Mouse (Mus musculus) neural tube, embryonic 11.5 days (tissue): ENCODE data around the gene Egfl8. TPM values are rescaled to one million over a fixed set of nuclear protein-coding genes. Genes with fewer than 3 reads are reported as not detected.
A peak's percentile ranks its signal among the peaks of the same experiment; 100 is the strongest.

Experiments used
- ATAC-seq: fragments of 200-750 bp; cut with Nextera tagmentation; 2 replicates; pipeline ENCODE4 v1.8.0; 2017; ENCODE audit warnings: moderate number of reproducible peaks, mild to moderate bottlenecking, moderate TSS enrichment, moderate library complexity; ENCODE audit not compliant: insufficient read depth, low FRiP score, low TSS enrichment
- DNase-seq: peaks from one replicate; pipeline ENCODE4 v3.0.0-alpha.2; 2015; ENCODE audit warnings: low spot score
- H3K27ac ChIP-seq: fragments of 300-500 bp; sonication (generic); 2 replicates; pipeline ENCODE4 v1.5.1; 2014; ENCODE audit warnings: low read depth, mild to moderate bottlenecking, low read length
- H3K27me3 ChIP-seq: fragments of 300-500 bp; sonication (generic); 2 replicates; pipeline ENCODE4 v1.6.1; 2014; ENCODE audit warnings: mild to moderate bottlenecking, low read length, mixed read lengths; ENCODE audit not compliant: control insufficient read depth, insufficient read depth
- H3K36me3 ChIP-seq: fragments of 300-500 bp; sonication (generic); 2 replicates; pipeline ENCODE4 v1.6.1; 2014; ENCODE audit warnings: mild to moderate bottlenecking, low read length, moderate library complexity, mixed read lengths; ENCODE audit not compliant: control insufficient read depth, insufficient read depth
- H3K4me1 ChIP-seq: fragments of 300-500 bp; sonication (generic); 2 replicates; pipeline ENCODE4 v1.6.1; 2014; ENCODE audit warnings: low read length, mixed read lengths; ENCODE audit not compliant: control insufficient read depth, insufficient read depth
- H3K4me2 ChIP-seq: fragments of 300-500 bp; sonication (generic); 2 replicates; pipeline ENCODE4 v1.6.1; 2014; ENCODE audit warnings: low read depth, mild to moderate bottlenecking, moderate library complexity
- H3K4me3 ChIP-seq: fragments of 300-500 bp; sonication (generic); 2 replicates; pipeline ENCODE4 v1.5.1; 2014; ENCODE audit warnings: low read depth, low read length
- H3K9ac ChIP-seq: fragments of 300-500 bp; sonication (generic); 2 replicates; pipeline ENCODE4 v1.6.1; 2014; ENCODE audit warnings: mild to moderate bottlenecking, low read length
- H3K9me3 ChIP-seq: fragments of 300-500 bp; sonication (generic); 2 replicates; pipeline ENCODE4 v1.6.1; 2016; ENCODE audit warnings: low read length; ENCODE audit not compliant: control insufficient read depth
- WGBS: fragments of 180-500 bp; shearing (Covaris S2); extraction: QIAGEN DNeasy Blood & Tissue Kit; methylation state at CpG from one replicate; pipeline ENCODE4 v1.1.7; 2014; 5-methylcytosine and 5-hydroxymethylcytosine counted together
- polyA plus RNA-seq: library from polyadenylated mRNA; unstranded; fragments of >200 nt; fragmentation: Nextera tagmentation; extraction: Ambion mirVana; gene quantifications from 2 replicates; pipeline ENCODE4 v1.2.1, GENCODE M21; 2014

Egfl8 gene
- polyA plus RNA-seq, 1 experiment from 2014 or later, result 12.1 TPM

DNA sequence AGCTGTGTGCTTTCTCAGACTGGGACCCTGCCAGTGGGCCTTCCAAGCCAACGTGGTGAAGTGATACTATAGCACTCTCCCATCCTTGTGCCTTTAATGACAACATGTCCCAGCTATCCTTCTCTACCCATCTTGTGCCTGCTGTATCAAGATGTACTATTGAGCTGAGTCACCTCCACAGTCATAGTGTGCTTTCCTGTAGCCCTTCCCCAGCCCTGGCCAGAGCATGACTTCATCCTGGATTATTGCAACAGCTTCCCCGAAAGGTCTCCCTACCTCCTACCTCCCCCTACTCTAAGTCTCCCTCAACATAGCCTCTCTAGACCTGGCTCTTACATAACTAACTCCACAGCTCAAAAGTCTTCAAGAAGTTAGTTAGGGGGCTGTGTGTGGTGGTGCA lies 19.9 kb upstream of the Egfl8 start:
- Histone ChIP-seq H3K4me3 (no peak overlapping the region), H3K9ac (no peak overlapping the region), H3K9me3 (no peaks in the 10 kb centered on the region), H3K4me2 (no peak overlapping the region), H3K36me3 (no peaks in the 10 kb centered on the region), H3K27ac (no peak overlapping the region), H3K27me3 (peaks cover 28% of the 10 kb centered on the region), H3K4me1 (0 out of 2 replicates have a peak, but pooled peaks cover 4% of the 10 kb centered on the region)
- DNase-seq, result no peak
- WGBS, result 71% methylated on average over 2 of the region's 2 CpGs
- no peak for ATAC-seq

DNA sequence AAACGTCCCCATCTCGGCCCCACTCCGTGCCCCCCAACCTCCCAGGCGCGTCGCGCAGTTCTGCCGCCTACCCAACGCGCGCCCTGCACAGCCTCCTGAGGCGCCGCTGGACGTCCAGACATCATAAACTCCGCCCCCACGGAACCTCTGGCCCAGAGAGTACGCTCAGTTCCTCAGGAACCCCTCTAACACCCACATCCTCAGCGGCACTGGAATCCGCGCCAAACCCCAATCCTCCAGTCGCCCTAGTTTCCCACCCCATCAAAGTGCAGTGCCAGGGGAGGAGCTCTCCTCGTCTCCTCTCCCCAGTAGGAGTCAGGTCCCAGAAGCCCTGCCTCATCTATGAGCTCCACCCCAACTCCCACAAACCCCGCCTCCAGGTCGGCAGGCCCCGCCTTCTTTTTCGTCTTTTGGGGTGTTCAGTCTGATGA lies 16.5 kb upstream of the Egfl8 start:
- peaks cover 19% of the 10 kb centered on the region for H3K4me1 ChIP-seq
- no peak overlapping the region for H3K27ac ChIP-seq
- peaks cover 38% of the 10 kb centered on the region for H3K27me3 ChIP-seq

GRCm38 (mm10) chr17:34631647-34632046 lies 15.9 kb upstream of the Egfl8 start:
- H3K9me3 ChIP-seq, result no peaks in the 10 kb centered on the region
- H3K36me3 ChIP-seq, result no peaks in the 10 kb centered on the region
- peak overlapping the region; percentile 29 for H3K4me3 ChIP-seq
- peaks cover 38% of the 10 kb centered on the region for H3K27me3 ChIP-seq
- ATAC-seq (no peak), DNase-seq (no peak)
- WGBS, result 5% methylated on average over 12 of the region's 12 CpGs
- no peak overlapping the region for H3K27ac ChIP-seq
- H3K4me2 ChIP-seq, result peak overlapping the region; percentile 47
- H3K4me1 ChIP-seq, result peaks cover 19% of the 10 kb centered on the region
- no peak overlapping the region; the same call in 1 of the 2 replicates for H3K9ac ChIP-seq

More for the DNA sequence above, 16.5 kb upstream of the Egfl8 start:
- DNase-seq, result peak; percentile 42
- Histone ChIP-seq H3K4me2 (peak overlapping the region; percentile 47), H3K9me3 (no peaks in the 10 kb centered on the region), H3K9ac (peak overlapping the region; percentile 29), H3K4me3 (peak overlapping the region; percentile 29), H3K36me3 (no peaks in the 10 kb centered on the region)
- ATAC-seq, result no peak
- WGBS, result under 1% methylated on average over 26 of the region's 26 CpGs

GRCm38 (mm10) chr17:34630761-34631301 lies 15.1 kb upstream of the Egfl8 start:
- no peaks in the 10 kb centered on the region for H3K36me3 ChIP-seq
- 2% methylated on average over 47 of the region's 48 CpGs for WGBS
- DNase-seq (no peak), ATAC-seq (no peak)
- peaks cover 19% of the 10 kb centered on the region for H3K4me1 ChIP-seq
- peaks cover 38% of the 10 kb centered on the region for H3K27me3 ChIP-seq
- H3K4me3 ChIP-seq, result peak overlapping the region; percentile 21; the same call in 1 of the 2 replicates
- H3K27ac ChIP-seq, result no peak overlapping the region
- peak overlapping the region; percentile 34 for H3K4me2 ChIP-seq
- peak overlapping the region; percentile 26; the same call in 1 of the 2 replicates for H3K9ac ChIP-seq
- H3K9me3 ChIP-seq, result no peaks in the 10 kb centered on the region

GRCm38 (mm10) chr17:34629796-34630603 lies 14.2 kb upstream of the Egfl8 start:
- H3K36me3 ChIP-seq, result no peaks in the 10 kb centered on the region
- peaks cover 19% of the 10 kb centered on the region for H3K4me1 ChIP-seq
- H3K27me3 ChIP-seq, result peaks cover 38% of the 10 kb centered on the region
- no peak overlapping the region for H3K27ac ChIP-seq
- no peaks in the 10 kb centered on the region for H3K9me3 ChIP-seq
- DNase-seq (no peak), ATAC-seq (no peak)
- H3K4me3 ChIP-seq, result peak overlapping the region; percentile 21; the same call in 1 of the 2 replicates
- H3K4me2 ChIP-seq, result peak overlapping the region; percentile 38
- WGBS, result 12% methylated on average over 12 of the region's 12 CpGs
- H3K9ac ChIP-seq, result no peak overlapping the region

DNA sequence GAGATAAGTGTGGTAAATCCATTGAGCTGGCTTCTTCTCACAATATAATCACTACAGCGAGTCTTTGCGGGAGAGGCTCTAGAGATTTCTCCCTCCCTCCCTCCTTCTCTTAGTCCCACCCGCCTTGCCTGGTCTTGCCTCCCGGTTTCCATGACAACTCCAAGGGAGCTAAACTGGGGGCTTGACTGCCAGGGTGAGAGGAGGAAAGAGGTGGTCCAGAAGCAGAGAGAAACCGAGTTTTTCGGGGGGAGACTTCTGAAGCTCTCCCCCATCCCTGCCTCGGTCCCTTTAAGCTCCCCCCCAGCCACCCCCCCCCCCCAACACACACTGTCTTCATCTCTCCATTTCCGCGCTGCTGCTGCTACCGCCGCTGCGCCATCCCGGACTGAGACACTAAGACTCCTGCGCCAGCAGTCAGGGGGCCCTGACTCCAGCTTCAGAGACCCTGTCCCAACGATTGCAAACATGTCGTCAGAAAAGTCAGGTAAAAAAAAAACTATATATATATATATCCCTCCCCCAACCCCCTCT lies 13.5 kb upstream of the Egfl8 start, which contains the start of gene Prrt1:
Gene Prrt1 (plus strand): TSS at position 313 of the 531 bp plus-strand sequence.
- ATAC-seq, result no peak
- Histone ChIP-seq H3K4me2 (peak within 1 kb of the TSS; percentile 92), H3K9me3 (no peaks in the 10 kb centered on the region), H3K27ac (no peak within 1 kb of the TSS), H3K27me3 (peaks cover 38% of the 10 kb centered on the region), H3K36me3 (no peaks in the 10 kb centered on the region), H3K4me3 (peak within 1 kb of the TSS; percentile 21), H3K9ac (no peak within 1 kb of the TSS), H3K4me1 (peaks cover 19% of the 10 kb centered on the region)
- DNase-seq, result no peak
- 0% methylated on average over 16 of the region's 16 CpGs for WGBS

GRCm38 (mm10) chr17:34628644-34628967 lies 12.8 kb upstream of the Egfl8 start:
- Histone ChIP-seq H3K27ac (no peak overlapping the region), H3K9me3 (no peaks in the 10 kb centered on the region), H3K27me3 (peaks cover 38% of the 10 kb centered on the region), H3K4me1 (peaks cover 19% of the 10 kb centered on the region), H3K4me3 (no peak overlapping the region), H3K36me3 (no peaks in the 10 kb centered on the region), H3K4me2 (peak overlapping the region; percentile 92; the same call in 1 of the 2 replicates), H3K9ac (no peak overlapping the region)
- ATAC-seq (no peak), DNase-seq (no peak)
- 27% methylated on average over 5 of the region's 5 CpGs for WGBS

DNA sequence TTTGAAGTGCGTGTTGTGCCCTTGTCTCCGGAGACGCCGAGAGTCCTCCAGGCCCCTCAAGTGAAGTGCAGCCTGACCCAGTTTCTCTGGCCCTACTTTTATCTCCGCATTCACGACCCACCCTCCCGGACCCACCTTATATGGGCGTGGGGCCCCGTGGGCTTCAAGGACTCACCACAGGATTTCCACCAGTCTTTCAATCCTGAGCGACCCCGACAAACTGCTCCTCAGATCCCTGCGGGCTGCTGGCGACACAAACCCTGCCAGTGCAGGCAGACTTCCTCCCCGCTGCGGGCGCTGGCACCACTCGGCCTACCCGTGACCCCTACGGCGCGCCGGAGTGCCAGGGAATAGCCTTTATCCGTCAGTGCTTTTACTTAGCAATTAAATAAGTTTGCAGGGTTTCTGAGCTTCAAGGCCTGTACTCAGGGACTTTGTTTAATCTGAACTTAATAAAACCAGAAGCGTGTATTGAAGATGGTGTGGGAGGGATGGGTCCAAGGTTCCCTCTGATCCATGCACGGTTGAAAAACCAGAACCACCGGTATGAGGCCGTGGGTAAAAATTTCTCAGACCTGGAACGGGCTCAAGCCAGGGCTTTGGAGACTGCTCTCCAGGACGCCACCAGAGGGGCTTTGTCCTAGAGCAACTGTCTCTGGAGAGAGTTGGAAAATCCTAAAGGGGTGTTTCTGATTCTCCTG lies 12.3 kb upstream of the Egfl8 start, which contains the start of gene Ppt2:
Gene Ppt2 (minus strand): TSS at position 568 of the 701 bp plus-strand sequence.
- WGBS, result 9% methylated on average over 29 of the region's 29 CpGs
- Histone ChIP-seq H3K27ac (peak within 1 kb of the TSS; percentile 70), H3K9ac (peak within 1 kb of the TSS; percentile 79), H3K4me2 (peak within 1 kb of the TSS; percentile 92), H3K27me3 (peaks cover 33% of the 10 kb centered on the region), H3K9me3 (no peaks in the 10 kb centered on the region), H3K4me1 (peaks cover 19% of the 10 kb centered on the region), H3K4me3 (peak within 1 kb of the TSS; percentile 78), H3K36me3 (no peaks in the 10 kb centered on the region)
- peak; percentile 53 for DNase-seq
- 0 out of 2 replicates have a peak, but pooled peaks have one; percentile 11 for ATAC-seq
